Mouse (Mus musculus) lung, adult 2 months (tissue): ENCODE results near the gene Cd164.

Experiments
- CTCF ChIP-seq: fragments of 200-500 bp; IDR thresholded peaks from 2 replicates; pipeline ENCODE4 v1.5.1; 2011; ENCODE audit warnings: mild to moderate bottlenecking, low read length, control low read depth; ENCODE audit not compliant: insufficient read depth
- POLR2A ChIP-seq: fragments of 200-500 bp; IDR thresholded peaks from 2 replicates; pipeline ENCODE4 v1.6.1; 2011; ENCODE audit warnings: low read depth, mild to moderate bottlenecking, control low read depth, low read length, borderline replicate concordance; ENCODE audit errors: extremely low read depth

DNA sequence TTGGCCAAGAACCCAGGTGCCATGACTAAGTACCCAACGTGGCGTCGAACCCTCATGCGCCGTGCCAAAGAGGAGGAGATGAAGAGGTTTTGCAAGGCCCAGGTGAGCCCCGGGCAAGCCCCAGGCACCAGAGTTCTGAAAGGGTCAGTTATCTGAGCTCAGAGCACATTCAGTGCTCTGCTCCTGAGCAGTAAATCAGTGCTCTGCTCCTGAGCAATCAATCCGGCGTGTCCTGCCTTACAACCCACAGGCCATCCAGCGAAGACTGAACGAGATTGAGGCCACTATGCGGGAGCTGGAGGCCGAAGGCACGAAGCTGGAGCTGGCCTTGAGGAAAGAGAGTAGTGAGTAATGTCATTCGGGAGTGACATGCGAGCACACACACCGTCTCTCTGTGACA, 33.4 kb upstream of the Cd164 start:
- no peak for TF ChIP-seq POLR2A
- no peak for TF ChIP-seq CTCF
